Mouse (Mus musculus) ES-Bruce4 (cell line): Measurements from ENCODE around the gene Nf1. TPM values are rescaled to one million over a fixed set of nuclear protein-coding genes. Genes with fewer than 3 reads are reported as not detected.

Source experiments
- H3K27ac ChIP-seq: 2 replicates; pipeline ENCODE4 v1.5.1; 2012; ENCODE audit warnings: low read length, inconsistent platforms; ENCODE audit not compliant: insufficient read depth
- H3K27me3 ChIP-seq: 2 replicates; pipeline ENCODE4 v1.6.1; 2012; ENCODE audit warnings: mild to moderate bottlenecking, low read length, inconsistent platforms; ENCODE audit not compliant: control insufficient read depth, poor library complexity, insufficient read depth, severe bottlenecking
- H3K36me3 ChIP-seq: 2 replicates; pipeline ENCODE4 v1.6.1; 2012; ENCODE audit warnings: inconsistent platforms, mild to moderate bottlenecking, low read length, moderate library complexity; ENCODE audit not compliant: control insufficient read depth, poor library complexity, insufficient read depth, severe bottlenecking
- H3K4me1 ChIP-seq: one replicate; pipeline ENCODE4 v1.8.1; 2011; ENCODE audit warnings: low read length; ENCODE audit not compliant: control insufficient read depth, insufficient read depth
- H3K4me3 ChIP-seq: 2 replicates; pipeline ENCODE4 v1.5.1; 2011; ENCODE audit warnings: low read depth, mild to moderate bottlenecking, low read length
- H3K9ac ChIP-seq: 2 replicates; pipeline ENCODE4 v1.6.1; 2012; ENCODE audit warnings: low read depth, mild to moderate bottlenecking, inconsistent platforms; ENCODE audit not compliant: poor library complexity, severe bottlenecking
- H3K9me3 ChIP-seq: replicated peaks from 2 replicates; pipeline ENCODE4 v1.6.1; 2012; ENCODE audit warnings: mild to moderate bottlenecking, low read length, inconsistent platforms; ENCODE audit not compliant: control insufficient read depth, poor library complexity, insufficient read depth, severe bottlenecking
- CTCF ChIP-seq: IDR thresholded peaks from one replicate; pipeline ENCODE4 v1.8.1; 2011; ENCODE audit warnings: low read depth, low read length
- EP300 ChIP-seq: IDR thresholded peaks from 2 replicates; pipeline ENCODE4 v1.6.1; 2011; ENCODE audit warnings: low read depth, low read length; ENCODE audit not compliant: insufficient read depth
- POLR2A ChIP-seq: IDR thresholded peaks from one replicate; pipeline ENCODE4 v1.8.1; 2011; ENCODE audit warnings: low read length; ENCODE audit not compliant: insufficient read depth
- polyA plus RNA-seq: library from polyadenylated mRNA; stranded (reverse); fragments of >200 nt; gene quantifications from 2 replicates; pipeline ENCODE4 v1.2.4, GENCODE M21; 2011; ENCODE audit warnings: low read depth; ENCODE audit not compliant: missing spikeins, insufficient read depth, insufficient read length

Nf1 gene
- polyA plus RNA-seq, 1 experiment, result 39.6 TPM

- Histone ChIP-seq H3K4me3 (no peak overlapping the region), H3K9ac (no peak overlapping the region), H3K27ac (no peak overlapping the region), H3K36me3 (no peaks in the 10 kb centered on the region), H3K4me1 (peaks cover 4% of the 10 kb centered on the region), H3K27me3 (no peaks in the 10 kb centered on the region), H3K9me3 (no peaks in the 10 kb centered on the region)
- no peak for TF ChIP-seq EP300
- no peak for TF ChIP-seq CTCF
- TF ChIP-seq POLR2A, result no peak
These were observed 33.0 kb upstream of the Nf1 start for GRCm38 (mm10) chr11:79306510-79306909.

DNA sequence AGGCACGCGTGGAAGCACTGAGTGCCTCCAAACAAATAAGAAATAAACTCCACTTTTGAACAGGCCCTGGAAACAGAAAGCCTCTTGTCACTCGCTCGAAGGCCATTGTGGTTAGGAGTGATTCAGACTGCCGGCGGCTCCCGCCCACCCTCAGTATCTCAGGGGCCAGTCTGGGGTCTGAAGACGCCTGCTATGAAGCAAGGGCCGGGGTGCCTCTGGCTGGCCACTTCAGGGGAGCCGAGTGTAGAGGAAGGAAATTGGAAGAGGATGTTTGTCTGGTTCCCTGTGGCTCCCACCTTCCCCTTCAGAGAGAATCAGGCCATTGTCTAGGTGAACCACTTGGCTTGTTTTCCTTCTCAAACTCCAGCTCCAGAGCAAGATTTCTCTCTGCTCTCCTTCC, 32.5 kb upstream of the Nf1 start:
- no peaks in the 10 kb centered on the region for H3K27me3 ChIP-seq
- no peak overlapping the region for H3K9ac ChIP-seq
- TF ChIP-seq CTCF, result no peak
- no peak for TF ChIP-seq EP300
- H3K4me3 ChIP-seq, result no peak overlapping the region
- H3K9me3 ChIP-seq, result no peaks in the 10 kb centered on the region
- no peaks in the 10 kb centered on the region for H3K36me3 ChIP-seq
- no peak overlapping the region for H3K27ac ChIP-seq
- H3K4me1 ChIP-seq, result peaks cover 4% of the 10 kb centered on the region

- TF ChIP-seq EP300 (no peak), CTCF (no peak), POLR2A (no peak)
- Histone ChIP-seq H3K4me3 (no peak overlapping the region), H3K9ac (no peak overlapping the region), H3K9me3 (no peaks in the 10 kb centered on the region), H3K4me1 (peaks cover 4% of the 10 kb centered on the region), H3K27ac (no peak overlapping the region), H3K36me3 (no peaks in the 10 kb centered on the region), H3K27me3 (no peaks in the 10 kb centered on the region)
These were observed 31.8 kb upstream of the Nf1 start for GRCm38 (mm10) chr11:79307560-79308200.

DNA sequence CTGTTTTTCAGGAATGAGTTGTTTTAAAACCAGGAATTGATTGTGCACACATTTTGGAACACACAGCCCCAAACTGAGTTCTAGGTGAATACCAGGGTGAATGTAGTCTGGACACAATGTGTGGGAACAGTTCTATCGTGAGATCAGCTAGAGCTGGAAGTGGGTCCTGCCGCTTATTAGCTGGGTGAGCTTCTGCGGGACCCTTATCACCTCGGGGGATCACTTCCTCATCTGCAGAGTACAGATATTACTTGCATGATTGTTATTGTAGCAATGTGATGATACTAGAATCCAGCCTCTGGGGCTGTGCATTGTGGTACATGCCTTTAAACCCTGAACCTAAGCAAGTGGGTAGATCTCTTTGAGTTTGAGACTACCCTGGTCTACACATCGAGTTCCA, 29.0 kb upstream of the Nf1 start:
- no peaks in the 10 kb centered on the region for H3K27me3 ChIP-seq
- H3K27ac ChIP-seq, result no peak overlapping the region
- H3K4me3 ChIP-seq, result no peak overlapping the region
- H3K9me3 ChIP-seq, result no peaks in the 10 kb centered on the region
- TF ChIP-seq EP300, result no peak
- TF ChIP-seq CTCF, result no peak
- no peak for TF ChIP-seq POLR2A
- H3K36me3 ChIP-seq, result no peaks in the 10 kb centered on the region
- peaks cover 4% of the 10 kb centered on the region for H3K4me1 ChIP-seq
- H3K9ac ChIP-seq, result no peak overlapping the region

- Histone ChIP-seq H3K36me3 (no peaks in the 10 kb centered on the region), H3K9ac (no peak overlapping the region), H3K9me3 (no peaks in the 10 kb centered on the region), H3K27ac (no peak overlapping the region), H3K4me3 (no peak overlapping the region), H3K27me3 (no peaks in the 10 kb centered on the region), H3K4me1 (no peaks in the 10 kb centered on the region)
- TF ChIP-seq EP300 (no peak), CTCF (no peak), POLR2A (no peak)
These were observed 22.6 kb upstream of the Nf1 start for GRCm38 (mm10) chr11:79316807-79317345.

- no peak overlapping the region for H3K4me3 ChIP-seq
- H3K9ac ChIP-seq, result no peak overlapping the region
- H3K36me3 ChIP-seq, result no peaks in the 10 kb centered on the region
- no peak overlapping the region for H3K27ac ChIP-seq
- no peaks in the 10 kb centered on the region for H3K4me1 ChIP-seq
- no peaks in the 10 kb centered on the region for H3K27me3 ChIP-seq
- TF ChIP-seq POLR2A (no peak), CTCF (no peak)
- no peaks in the 10 kb centered on the region for H3K9me3 ChIP-seq
These were observed 19.7 kb upstream of the Nf1 start for GRCm38 (mm10) chr11:79319807-79320206.
